Mouse (Mus musculus): Measurements from ENCODE around the gene Thbs3. TPM values are rescaled to one million over a fixed set of nuclear protein-coding genes. Genes with fewer than 3 reads are reported as not detected.

Gene Thbs3
- polyA plus RNA-seq, 1 experiment from 2014 or later = 19.4 TPM

- Histone ChIP-seq H3K4me2 (ENCODE audit: low read length) (peak within 1 kb of the TSS; percentile 89), H3K27me3 (replicated peaks; ENCODE audit: control insufficient read depth, insufficient read depth, low read length) (no peaks in the 10 kb centered on the region), H3K4me3 (ENCODE audit: low read depth, low read length) (peak within 1 kb of the TSS; percentile 65), H3K27ac (ENCODE audit: low read depth) (peak within 1 kb of the TSS; percentile 52), H3K4me1 (replicated peaks; ENCODE audit: control insufficient read depth, insufficient read depth, low read length) (peaks cover 23% of the 10 kb centered on the region), H3K9ac (ENCODE audit: low read length) (peak within 1 kb of the TSS; percentile 71), H3K9me3 (ENCODE audit: control insufficient read depth, low read length) (no peaks in the 10 kb centered on the region), H3K36me3 (ENCODE audit: control insufficient read depth, insufficient read depth, low read length) (peaks cover 9% of the 10 kb centered on the region)
- ATAC-seq (replicated peaks; ENCODE audit: low FRiP score, low TSS enrichment, low read depth) (peak; percentile 28), DNase-seq (ENCODE audit: low spot score) (no peak)
- 3% methylated on average over 20 of the region's 20 CpGs for WGBS
These were observed 30.8 kb downstream of the Thbs3 start, which contains the start of gene Krtcap2 for GRCm38 (mm10) chr3:89245688-89246171. TSS of gene Krtcap2 (plus strand) at chr3:89245966.

GRCm38 (mm10) chr3:89246261-89247100, 31.5 kb downstream of the Thbs3 start, which contains the start of gene Trim46:
TSS of gene Trim46 (minus strand) at chr3:89246309.
- peak within 1 kb of the TSS; percentile 52 for H3K27ac ChIP-seq (ENCODE audit: low read depth)
- peak within 1 kb of the TSS; percentile 89 for H3K4me2 ChIP-seq (ENCODE audit: low read length)
- ATAC-seq (replicated peaks; ENCODE audit: low FRiP score, low TSS enrichment, low read depth) = peak; percentile 69
- no peaks in the 10 kb centered on the region for H3K9me3 ChIP-seq (ENCODE audit: control insufficient read depth, low read length)
- peaks cover 31% of the 10 kb centered on the region for H3K4me1 ChIP-seq (replicated peaks; ENCODE audit: control insufficient read depth, insufficient read depth, low read length)
- under 1% methylated on average over 42 of the region's 42 CpGs for WGBS
- peaks cover 9% of the 10 kb centered on the region for H3K36me3 ChIP-seq (ENCODE audit: control insufficient read depth, insufficient read depth, low read length)
- no peaks in the 10 kb centered on the region for H3K27me3 ChIP-seq (replicated peaks; ENCODE audit: control insufficient read depth, insufficient read depth, low read length)
- H3K9ac ChIP-seq (ENCODE audit: low read length) = peak within 1 kb of the TSS; percentile 71
- peak within 1 kb of the TSS; percentile 65 for H3K4me3 ChIP-seq (ENCODE audit: low read depth, low read length)
- DNase-seq (ENCODE audit: low spot score) = peak; percentile 92

- no peaks in the 10 kb centered on the region for H3K9me3 ChIP-seq (ENCODE audit: control insufficient read depth, low read length)
- no peaks in the 10 kb centered on the region for H3K27me3 ChIP-seq (replicated peaks; ENCODE audit: control insufficient read depth, insufficient read depth, low read length)
- peak overlapping the region; percentile 89 for H3K4me2 ChIP-seq (ENCODE audit: low read length)
- H3K27ac ChIP-seq (ENCODE audit: low read depth) = no peak overlapping the region
- ATAC-seq (replicated peaks; ENCODE audit: low FRiP score, low TSS enrichment, low read depth) (no peak), DNase-seq (ENCODE audit: low spot score) (no peak)
- H3K4me3 ChIP-seq (ENCODE audit: low read depth, low read length) = peak overlapping the region; percentile 65; the same call in 1 of the 2 replicates
- WGBS = 91% methylated on average over 4 of the region's 4 CpGs
- H3K4me1 ChIP-seq (replicated peaks; ENCODE audit: control insufficient read depth, insufficient read depth, low read length) = peaks cover 38% of the 10 kb centered on the region
- H3K36me3 ChIP-seq (ENCODE audit: control insufficient read depth, insufficient read depth, low read length) = peaks cover 9% of the 10 kb centered on the region
- no peak overlapping the region for H3K9ac ChIP-seq (ENCODE audit: low read length)
These were observed 32.5 kb downstream of the Thbs3 start for GRCm38 (mm10) chr3:89247466-89247865.

- Histone ChIP-seq H3K27ac (ENCODE audit: low read depth) (0 out of 2 replicates have a peak overlapping the region, but pooled peaks have one; percentile 27), H3K4me1 (replicated peaks; ENCODE audit: control insufficient read depth, insufficient read depth, low read length) (peaks cover 30% of the 10 kb centered on the region), H3K9ac (ENCODE audit: low read length) (no peak overlapping the region), H3K9me3 (ENCODE audit: control insufficient read depth, low read length) (no peaks in the 10 kb centered on the region), H3K4me3 (ENCODE audit: low read depth, low read length) (no peak overlapping the region), H3K4me2 (ENCODE audit: low read length) (peak overlapping the region; percentile 25; the same call in 1 of the 2 replicates), H3K36me3 (ENCODE audit: control insufficient read depth, insufficient read depth, low read length) (peaks cover 9% of the 10 kb centered on the region), H3K27me3 (replicated peaks; ENCODE audit: control insufficient read depth, insufficient read depth, low read length) (no peaks in the 10 kb centered on the region)
- 23% methylated on average over 7 of the region's 7 CpGs for WGBS
- DNase-seq (ENCODE audit: low spot score) = no peak
- ATAC-seq (replicated peaks; ENCODE audit: low FRiP score, low TSS enrichment, low read depth) = no peak
These were observed 35.6 kb downstream of the Thbs3 start for GRCm38 (mm10) chr3:89250435-89251040.

GRCm38 (mm10) chr3:89251365-89251895, 36.5 kb downstream of the Thbs3 start:
- no peaks in the 10 kb centered on the region for H3K9me3 ChIP-seq (ENCODE audit: control insufficient read depth, low read length)
- H3K4me1 ChIP-seq (replicated peaks; ENCODE audit: control insufficient read depth, insufficient read depth, low read length) = peaks cover 28% of the 10 kb centered on the region
- H3K9ac ChIP-seq (ENCODE audit: low read length) = no peak overlapping the region
- DNase-seq (ENCODE audit: low spot score) (no peak), ATAC-seq (replicated peaks; ENCODE audit: low FRiP score, low TSS enrichment, low read depth) (no peak)
- peak overlapping the region; percentile 25 for H3K4me2 ChIP-seq (ENCODE audit: low read length)
- WGBS = 5% methylated on average over 17 of the region's 17 CpGs
- H3K4me3 ChIP-seq (ENCODE audit: low read depth, low read length) = no peak overlapping the region
- peaks cover 9% of the 10 kb centered on the region for H3K36me3 ChIP-seq (ENCODE audit: control insufficient read depth, insufficient read depth, low read length)
- no peaks in the 10 kb centered on the region for H3K27me3 ChIP-seq (replicated peaks; ENCODE audit: control insufficient read depth, insufficient read depth, low read length)
- 0 out of 2 replicates have a peak overlapping the region, but pooled peaks have one; percentile 11 for H3K27ac ChIP-seq (ENCODE audit: low read depth)

GRCm38 (mm10) chr3:89254994-89255393, 40.0 kb downstream of the Thbs3 start:
- Histone ChIP-seq H3K36me3 (ENCODE audit: control insufficient read depth, insufficient read depth, low read length) (no peaks in the 10 kb centered on the region), H3K4me3 (ENCODE audit: low read depth, low read length) (no peak overlapping the region), H3K27ac (ENCODE audit: low read depth) (no peak overlapping the region), H3K4me1 (replicated peaks; ENCODE audit: control insufficient read depth, insufficient read depth, low read length) (peaks cover 18% of the 10 kb centered on the region), H3K4me2 (ENCODE audit: low read length) (no peak overlapping the region), H3K9me3 (ENCODE audit: control insufficient read depth, low read length) (no peaks in the 10 kb centered on the region), H3K27me3 (replicated peaks; ENCODE audit: control insufficient read depth, insufficient read depth, low read length) (no peaks in the 10 kb centered on the region), H3K9ac (ENCODE audit: low read length) (no peak overlapping the region)
- no peak for DNase-seq (ENCODE audit: low spot score)
- WGBS = 82% methylated on average over 5 of the region's 5 CpGs
- no peak for ATAC-seq (replicated peaks; ENCODE audit: low FRiP score, low TSS enrichment, low read depth)

- no peak overlapping the region for H3K4me2 ChIP-seq (ENCODE audit: low read length)
- H3K9me3 ChIP-seq (ENCODE audit: control insufficient read depth, low read length) = no peaks in the 10 kb centered on the region
- H3K9ac ChIP-seq (ENCODE audit: low read length) = no peak overlapping the region
- peaks cover 10% of the 10 kb centered on the region for H3K4me1 ChIP-seq (replicated peaks; ENCODE audit: control insufficient read depth, insufficient read depth, low read length)
- no peak overlapping the region for H3K27ac ChIP-seq (ENCODE audit: low read depth)
- H3K4me3 ChIP-seq (ENCODE audit: low read depth, low read length) = no peak overlapping the region
- no peak for DNase-seq (ENCODE audit: low spot score)
- ATAC-seq (replicated peaks; ENCODE audit: low FRiP score, low TSS enrichment, low read depth) = no peak
- WGBS = 80% methylated on average over 5 of the region's 5 CpGs
- no peaks in the 10 kb centered on the region for H3K27me3 ChIP-seq (replicated peaks; ENCODE audit: control insufficient read depth, insufficient read depth, low read length)
- H3K36me3 ChIP-seq (ENCODE audit: control insufficient read depth, insufficient read depth, low read length) = no peaks in the 10 kb centered on the region
These were observed 41.2 kb downstream of the Thbs3 start for GRCm38 (mm10) chr3:89256177-89256576.

- 51% methylated on average over 7 of the region's 7 CpGs for WGBS
- ATAC-seq (replicated peaks; ENCODE audit: low FRiP score, low TSS enrichment, low read depth) (no peak), DNase-seq (ENCODE audit: low spot score) (no peak)
These were observed 44.1 kb downstream of the Thbs3 start, which contains the start of gene Dpm3 for GRCm38 (mm10) chr3:89259076-89259475. TSS of gene Dpm3 (plus strand) at chr3:89259358.

More at GRCm38 (mm10) chr3:89259076-89259475, 44.1 kb downstream of the Thbs3 start, which contains the start of gene Dpm3:
- H3K27me3 ChIP-seq (replicated peaks; ENCODE audit: control insufficient read depth, insufficient read depth, low read length) = no peaks in the 10 kb centered on the region
- H3K9ac ChIP-seq (ENCODE audit: low read length) = no peak within 1 kb of the TSS
- H3K4me1 ChIP-seq (replicated peaks; ENCODE audit: control insufficient read depth, insufficient read depth, low read length) = no peaks in the 10 kb centered on the region
- H3K4me2 ChIP-seq (ENCODE audit: low read length) = no peak within 1 kb of the TSS
- H3K36me3 ChIP-seq (ENCODE audit: control insufficient read depth, insufficient read depth, low read length) = no peaks in the 10 kb centered on the region
- H3K4me3 ChIP-seq (ENCODE audit: low read depth, low read length) = no peak within 1 kb of the TSS
- no peak within 1 kb of the TSS for H3K27ac ChIP-seq (ENCODE audit: low read depth)
- no peaks in the 10 kb centered on the region for H3K9me3 ChIP-seq (ENCODE audit: control insufficient read depth, low read length)

Measured in intestine, embryonic 14.5 days (tissue).